Mouse (Mus musculus) central nervous system, embryonic 14 days (tissue): Measurements from ENCODE around the gene Lsm4. TPM values are rescaled to one million over a fixed set of nuclear protein-coding genes. Genes with fewer than 3 reads are reported as not detected.

Source experiments
- polyA plus RNA-seq: library from polyadenylated mRNA; depleted of rRNA; stranded (reverse); fragments of >200 nt; gene quantifications from 2 replicates; pipeline ENCODE4 v1.2.3, GENCODE M21; 2012; rRNA removed

Gene Lsm4
- polyA plus RNA-seq: 183 and 207 TPM in 2 replicates

GRCm38 (mm10) chr8:70673079-70673856 lies at the start of gene Lsm4:
TSS of gene Lsm4 (plus strand) at chr8:70673248.

GRCm38 (mm10) chr8:70632346-70632892 lies 40.6 kb upstream of the Lsm4 start, which contains the start of gene Gdf15:
TSS of gene Gdf15 (minus strand) at chr8:70632456.

GRCm38 (mm10) chr8:70660273-70660725 lies 12.7 kb upstream of the Lsm4 start, which contains the start of gene Pgpep1:
TSS of gene Pgpep1 (minus strand) at chr8:70660388.

GRCm38 (mm10) chr8:70698310-70699109 lies 25.5 kb downstream of the Lsm4 start, which contains the start of gene Jund:
TSS of gene Jund (plus strand) at chr8:70698949.

GRCm38 (mm10) chr8:70703287-70703686 lies 30.2 kb downstream of the Lsm4 start, which contains the start of gene Iqcn:
TSS of gene Iqcn (plus strand) at chr8:70703457.

GRCm38 (mm10) chr8:70718297-70718696 lies 45.2 kb downstream of the Lsm4 start, which contains the start of gene Gm3336:
TSS of gene Gm3336 (plus strand) at chr8:70718543.

GRCm38 (mm10) chr8:70723486-70724210 lies 50.6 kb downstream of the Lsm4 start, which contains the start of gene Pde4c:
TSS of gene Pde4c (plus strand) at chr8:70723720.

Other genes starting within 250 kb of the Lsm4 start
- gene Crtc1, start 233.7 kb upstream of the Lsm4 start, polyA plus RNA-seq: 46.5 and 52.0 TPM in 2 replicates
- gene Klhl26, start 196.3 kb upstream of the Lsm4 start, polyA plus RNA-seq: 37.6 and 39.6 TPM in 2 replicates
- 47.6 and 47.7 TPM in 2 replicates for gene Tmem59l, start 185.9 kb upstream of the Lsm4 start, polyA plus RNA-seq
- 1.8 and 6.7 TPM in 2 replicates for gene Crlf1, start 180.1 kb upstream of the Lsm4 start, polyA plus RNA-seq
- gene Rex1bd, start 166.5 kb upstream of the Lsm4 start, polyA plus RNA-seq: 177 and 179 TPM in 2 replicates
- gene Uba52, start 162.4 kb upstream of the Lsm4 start, polyA plus RNA-seq: 1,708 and 2,002 TPM in 2 replicates
- 446 and 466 TPM in 2 replicates for gene Fkbp8, start 145.5 kb upstream of the Lsm4 start, polyA plus RNA-seq
- 42.2 and 43.7 TPM in 2 replicates for gene Kxd1, start 145.3 kb upstream of the Lsm4 start, polyA plus RNA-seq
- 29.2 and 29.7 TPM in 2 replicates for gene Ell, start 133.8 kb upstream of the Lsm4 start, polyA plus RNA-seq
- 143 and 177 TPM in 2 replicates for gene Isyna1, start 78.9 kb upstream of the Lsm4 start, polyA plus RNA-seq
- gene Ssbp4, start 64.4 kb upstream of the Lsm4 start, polyA plus RNA-seq: 183 and 213 TPM in 2 replicates
- gene Lrrc25, start 57.1 kb upstream of the Lsm4 start, polyA plus RNA-seq: 1.6 TPM in 2 replicates
- gene Gdf15, start 40.8 kb upstream of the Lsm4 start, polyA plus RNA-seq: 0.19 and 0.29 TPM in 2 replicates
- 59.2 and 61.0 TPM in 2 replicates for gene Pgpep1, start 12.9 kb upstream of the Lsm4 start, polyA plus RNA-seq
- gene Jund, start 25.7 kb downstream of the Lsm4 start, polyA plus RNA-seq: 210 and 211 TPM in 2 replicates
- 0.08 and 0.10 TPM in 2 replicates for gene Iqcn, start 30.2 kb downstream of the Lsm4 start, polyA plus RNA-seq
- not detected in 2 replicates for gene Gm3336, start 45.3 kb downstream of the Lsm4 start, polyA plus RNA-seq
- 0.53 and 0.63 TPM in 2 replicates for gene Pde4c, start 50.5 kb downstream of the Lsm4 start, polyA plus RNA-seq
- 325 and 328 TPM in 2 replicates for gene Rab3a, start 81.4 kb downstream of the Lsm4 start, polyA plus RNA-seq
- gene Mpv17l2, start 87.7 kb downstream of the Lsm4 start, polyA plus RNA-seq: 29.6 and 30.7 TPM in 2 replicates
- 130 and 142 TPM in 2 replicates for gene Pik3r2, start 103.5 kb downstream of the Lsm4 start, polyA plus RNA-seq
- gene Mast3, start 131.8 kb downstream of the Lsm4 start, polyA plus RNA-seq: 34.8 and 40.4 TPM in 2 replicates
- 0.09 and 0.25 TPM in 2 replicates for gene Il12rb1, start 135.2 kb downstream of the Lsm4 start, polyA plus RNA-seq
- 25.9 and 29.4 TPM in 2 replicates for gene Arrdc2, start 166.5 kb downstream of the Lsm4 start, polyA plus RNA-seq
- gene Kcnn1, start 190.0 kb downstream of the Lsm4 start, polyA plus RNA-seq: 27.1 and 32.0 TPM in 2 replicates
- 99.2 and 103 TPM in 2 replicates for gene Ccdc124, start 200.7 kb downstream of the Lsm4 start, polyA plus RNA-seq
- 1.3 and 1.4 TPM in 2 replicates for gene Slc5a5, start 219.5 kb downstream of the Lsm4 start, polyA plus RNA-seq
- gene Rpl18a, start 224.2 kb downstream of the Lsm4 start, polyA plus RNA-seq: 3,162 and 3,295 TPM in 2 replicates
- gene Map1s, start 232.7 kb downstream of the Lsm4 start, polyA plus RNA-seq: 64.2 and 71.1 TPM in 2 replicates